Mouse (Mus musculus) c-Kit-positive CD71-positive TER-119-positive erythroid progenitor cells, embryonic 14.5 days (primary cell): ENCODE data around the gene Hist1h2be.
"Not testable (repeated sequence)": the region's sequence is repeated elsewhere in the genome, so short reads cannot be mapped to it uniquely, and the experiment has no call there.

ENCODE experiments used
- DNase-seq: peaks from one replicate; pipeline ENCODE4 v3.0.0-alpha.2; 2013; ENCODE audit warnings: low spot score

Hist1h2be gene

GRCm38 (mm10) chr13:23591886-23592285 is 29.0 kb downstream of the Hist1h2be start:
- not testable (repeated sequence) for DNase-seq

DNA sequence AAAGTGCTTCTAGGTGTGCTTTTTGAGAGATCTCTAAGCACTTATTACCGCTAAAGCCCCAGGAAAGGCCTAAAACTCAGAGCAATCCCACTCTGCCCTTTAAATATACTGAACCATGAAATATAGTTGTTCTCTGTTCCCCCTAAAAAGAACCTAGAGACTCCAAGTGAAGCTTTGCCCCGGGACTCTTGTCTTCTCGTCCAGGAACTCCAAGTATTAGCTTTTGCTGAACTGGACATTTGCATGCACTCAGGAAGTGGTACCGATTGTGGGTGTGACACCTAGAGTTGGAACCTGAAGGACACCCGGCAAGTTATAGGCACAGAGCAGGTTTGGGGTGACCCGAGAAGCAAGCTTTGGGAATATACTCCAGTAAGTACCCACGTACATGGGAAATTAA is 29.7 kb downstream of the Hist1h2be start:
- no peak for DNase-seq

DNA sequence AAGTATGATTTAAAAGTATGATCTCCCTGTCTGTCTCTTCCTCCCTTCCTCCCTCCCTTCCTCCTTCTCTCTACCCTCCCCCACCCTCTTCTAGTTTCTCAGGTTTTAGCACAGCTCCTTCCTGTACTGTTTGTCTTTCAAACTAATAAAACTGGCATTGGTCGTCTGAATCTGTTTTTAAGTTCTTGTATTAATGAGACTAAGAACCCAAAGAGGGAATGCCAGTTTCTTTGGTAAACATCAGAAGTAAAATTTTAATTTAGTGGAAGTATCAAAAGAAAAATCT is 34.0 kb downstream of the Hist1h2be start:
- DNase-seq = peak; percentile 38

DNA sequence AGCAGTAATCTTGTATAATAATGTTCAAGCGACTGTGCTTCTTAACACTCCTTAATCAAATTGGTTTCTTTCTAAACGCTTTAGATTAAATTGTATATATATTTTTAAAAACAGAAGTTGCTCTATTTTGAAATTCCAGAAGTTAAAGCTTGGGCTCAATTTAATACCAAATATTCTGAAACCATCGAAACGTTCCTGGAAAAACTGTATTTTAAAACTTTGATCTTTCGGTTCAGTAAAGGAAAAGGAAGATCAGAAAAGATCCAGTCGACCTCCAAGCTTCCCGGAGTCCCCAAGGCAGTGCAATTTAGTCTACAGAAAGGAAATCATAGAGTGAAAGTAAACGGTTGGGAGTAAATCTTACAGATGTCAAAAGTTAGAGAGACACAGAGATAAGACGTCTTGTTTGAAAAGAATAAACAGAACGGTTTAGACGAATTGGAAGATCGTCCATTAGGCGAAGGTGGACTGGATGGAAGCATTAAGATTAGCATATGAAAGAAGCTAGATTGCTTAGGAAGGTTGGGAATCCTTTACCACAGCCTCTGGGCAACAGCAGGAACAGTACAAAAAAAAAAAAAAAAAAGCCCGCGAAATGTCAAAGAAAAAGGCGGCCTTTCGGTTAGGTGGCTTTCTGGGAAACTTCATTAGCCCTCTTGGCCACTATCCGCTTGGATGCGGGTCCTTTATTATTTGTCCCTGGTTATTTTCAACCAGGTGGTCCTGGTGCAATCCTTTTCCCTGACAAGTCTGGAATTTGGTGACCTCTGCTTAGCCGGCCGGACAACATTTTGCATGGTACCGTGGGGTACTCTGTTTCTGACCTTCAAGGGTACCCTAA is 34.6 kb downstream of the Hist1h2be start:
- peak; percentile 63 for DNase-seq

DNA sequence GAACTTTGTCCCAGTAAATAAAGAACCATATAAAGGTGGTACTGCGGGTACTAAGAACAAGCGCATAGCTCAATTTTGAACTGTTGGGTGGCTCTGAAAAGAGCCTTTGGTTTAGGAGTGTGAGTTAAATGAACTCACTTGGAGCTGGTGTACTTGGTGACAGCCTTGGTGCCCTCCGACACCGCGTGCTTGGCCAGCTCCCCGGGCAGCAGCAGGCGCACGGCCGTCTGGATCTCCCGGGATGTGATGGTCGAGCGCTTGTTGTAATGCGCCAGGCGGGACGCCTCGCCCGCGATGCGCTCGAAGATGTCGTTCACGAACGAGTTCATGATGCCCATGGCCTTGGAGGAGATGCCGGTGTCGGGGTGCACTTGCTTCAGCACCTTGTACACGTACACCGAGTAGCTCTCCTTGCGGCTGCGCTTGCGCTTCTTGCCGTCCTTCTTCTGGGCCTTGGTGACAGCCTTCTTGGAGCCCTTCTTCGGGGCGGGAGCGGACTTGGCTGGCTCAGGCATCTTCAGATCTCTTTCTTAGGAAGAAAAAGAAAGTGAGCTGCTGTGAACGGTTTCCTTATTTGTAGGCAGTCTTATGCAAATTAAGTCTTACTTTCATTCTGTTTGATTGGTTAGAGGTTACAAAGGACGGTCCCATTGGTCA is 35.4 kb downstream of the Hist1h2be start:
- peak; percentile 97 for DNase-seq

- peak; percentile 87 for DNase-seq
Measured at GRCm38 (mm10) chr13:23585029-23585441, 35.9 kb downstream of the Hist1h2be start.

DNA sequence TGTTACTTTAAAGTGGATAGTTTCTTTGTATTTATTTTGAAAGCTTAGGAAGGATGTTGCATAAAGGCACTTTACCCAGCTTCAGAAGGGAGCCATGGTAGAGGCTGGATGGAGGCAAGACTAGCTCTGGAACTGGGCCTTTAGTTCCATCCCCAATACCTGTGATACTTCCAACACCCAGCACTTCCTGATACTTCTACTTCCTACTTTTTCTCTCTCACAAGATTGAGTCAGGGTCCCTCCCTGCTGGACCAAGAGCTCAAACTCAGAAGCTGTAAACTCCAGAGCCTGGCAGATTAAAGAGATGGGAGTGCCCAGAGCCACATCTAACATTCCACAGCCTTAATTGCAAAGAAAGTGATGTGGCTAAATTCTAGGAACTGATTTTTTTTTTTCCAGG is 36.6 kb downstream of the Hist1h2be start:
- DNase-seq = peak; percentile 56

GRCm38 (mm10) chr13:23583387-23584068 is 37.4 kb downstream of the Hist1h2be start:
- no peak for DNase-seq

DNA sequence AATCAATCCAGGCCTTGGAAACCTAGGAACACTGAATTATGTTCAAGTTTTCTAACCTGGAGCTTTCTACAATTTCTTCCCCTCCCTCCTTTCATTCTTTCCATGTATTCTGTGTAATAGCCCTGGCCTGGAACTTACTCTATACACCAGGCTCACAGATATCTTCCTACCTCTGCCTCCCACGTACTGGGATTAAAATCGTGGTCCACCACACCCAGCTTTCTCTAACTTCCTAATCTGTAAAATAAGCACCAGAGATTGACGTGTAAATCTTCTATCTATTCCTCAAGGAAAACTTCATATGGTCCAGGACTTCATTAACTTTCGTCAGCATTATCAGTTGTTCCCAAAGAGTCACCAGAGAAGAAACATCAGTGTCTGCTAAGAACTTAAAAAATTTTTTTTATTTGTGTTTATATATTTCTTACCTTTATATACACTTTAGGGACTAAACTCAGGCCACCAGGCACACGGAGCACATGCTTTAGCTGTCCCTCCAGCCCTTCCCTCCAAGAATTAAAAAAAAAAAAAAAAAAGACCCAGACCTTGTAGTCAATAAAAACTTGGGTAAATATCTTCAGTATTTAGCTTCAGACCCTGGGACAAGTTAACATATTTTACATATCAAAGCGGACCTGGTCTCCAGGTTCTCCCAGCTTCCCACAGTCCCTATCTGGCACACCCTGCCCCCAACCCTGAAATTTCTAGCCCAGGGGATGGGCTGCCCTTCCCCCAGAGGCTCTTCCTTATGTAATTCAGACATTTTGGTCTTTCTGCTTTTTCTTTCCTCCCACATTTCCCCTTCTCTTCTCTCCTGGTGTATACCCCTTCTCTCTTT is 38.5 kb downstream of the Hist1h2be start:
- peak; percentile 75 for DNase-seq

GRCm38 (mm10) chr13:23581408-23582218 is 39.3 kb downstream of the Hist1h2be start, which contains the start of gene Hist1h4d:
TSS of gene Hist1h4d (plus strand) at chr13:23581598.
- DNase-seq = peak; percentile 98

- DNase-seq = no peak
Measured at GRCm38 (mm10) chr13:23577835-23578234, 43.1 kb downstream of the Hist1h2be start.

DNA sequence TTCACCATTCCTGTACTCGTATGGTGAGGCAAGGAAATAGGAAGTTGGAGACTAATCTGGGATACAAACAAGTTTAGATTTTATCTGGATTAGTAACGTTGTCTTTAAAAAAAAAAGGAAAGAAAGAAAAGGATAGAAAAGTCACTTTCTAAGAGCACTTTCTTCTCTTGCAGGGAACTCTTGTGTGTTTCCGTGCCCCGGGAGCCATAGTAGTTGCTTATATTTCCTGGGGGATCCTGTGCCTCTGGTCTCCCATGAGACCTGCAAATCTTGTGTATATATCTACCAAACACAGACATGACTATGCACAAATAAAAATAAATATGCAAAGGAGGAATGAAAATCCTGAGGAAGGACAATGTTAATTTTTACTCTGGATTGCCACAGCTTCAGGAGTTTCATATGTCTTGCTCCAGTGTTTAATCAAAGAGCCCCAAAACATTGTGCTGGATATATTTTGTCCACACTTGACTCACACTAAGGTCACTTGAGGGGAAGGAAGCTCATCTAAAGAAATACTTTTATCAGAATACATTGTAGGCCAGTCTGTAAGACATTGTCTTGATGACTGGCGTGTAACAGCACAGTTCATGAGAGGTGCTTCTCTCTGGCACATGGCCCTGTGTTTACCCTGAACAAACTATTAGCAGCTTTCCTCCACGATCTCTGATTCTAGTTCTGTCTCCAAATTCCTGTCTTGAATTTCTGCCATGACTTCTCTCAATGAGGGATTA is 43.9 kb downstream of the Hist1h2be start:
- peak; percentile 46 for DNase-seq

DNA sequence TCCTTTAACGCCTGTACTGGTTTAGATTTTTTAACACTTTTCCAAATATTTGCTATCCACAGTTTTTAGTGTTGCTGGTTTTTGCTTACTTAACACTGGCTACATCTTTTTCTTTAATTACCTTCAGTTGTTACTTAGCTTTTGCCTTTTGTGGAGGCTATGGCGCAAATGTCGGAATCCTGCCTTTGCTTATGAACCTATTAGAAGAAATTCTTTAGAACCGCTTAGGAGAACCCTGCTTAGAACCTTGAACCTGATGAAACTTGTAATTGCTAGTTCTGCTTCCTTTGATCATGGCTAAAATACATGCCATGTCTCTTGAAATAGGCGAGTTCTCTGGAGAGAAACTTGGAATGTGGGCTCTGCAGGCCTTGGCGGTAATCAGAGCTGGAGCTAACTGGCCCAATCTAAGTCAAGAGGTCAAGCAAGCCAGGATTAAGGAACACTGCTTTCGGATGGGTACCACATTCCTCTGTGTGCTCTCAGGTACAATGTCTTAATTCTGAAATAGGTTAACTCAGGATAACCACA is 44.5 kb downstream of the Hist1h2be start:
- peak; percentile 68 for DNase-seq

DNA sequence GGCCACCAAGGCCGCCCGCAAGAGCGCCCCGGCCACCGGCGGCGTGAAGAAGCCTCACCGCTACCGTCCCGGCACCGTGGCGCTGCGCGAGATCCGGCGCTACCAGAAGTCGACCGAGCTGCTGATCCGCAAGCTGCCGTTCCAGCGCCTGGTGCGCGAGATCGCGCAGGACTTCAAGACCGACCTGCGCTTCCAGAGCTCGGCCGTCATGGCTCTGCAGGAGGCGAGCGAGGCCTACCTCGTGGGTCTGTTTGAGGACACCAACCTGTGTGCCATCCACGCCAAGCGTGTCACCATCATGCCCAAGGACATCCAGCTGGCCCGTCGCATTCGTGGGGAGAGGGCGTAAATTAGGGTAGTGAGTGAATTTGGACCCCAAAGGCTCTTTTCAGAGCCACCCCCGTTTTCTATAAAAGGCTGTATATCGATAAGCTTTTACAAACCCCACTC is 45.0 kb downstream of the Hist1h2be start:
- not testable (repeated sequence) for DNase-seq

- DNase-seq = peak; percentile 96
Measured at GRCm38 (mm10) chr13:23575271-23575851, 45.6 kb downstream of the Hist1h2be start, which contains the start of gene Hist1h3d. TSS of gene Hist1h3d (plus strand) at chr13:23575763.

GRCm38 (mm10) chr13:23574546-23575170 is 46.3 kb downstream of the Hist1h2be start:
- DNase-seq = peak; percentile 60

DNA sequence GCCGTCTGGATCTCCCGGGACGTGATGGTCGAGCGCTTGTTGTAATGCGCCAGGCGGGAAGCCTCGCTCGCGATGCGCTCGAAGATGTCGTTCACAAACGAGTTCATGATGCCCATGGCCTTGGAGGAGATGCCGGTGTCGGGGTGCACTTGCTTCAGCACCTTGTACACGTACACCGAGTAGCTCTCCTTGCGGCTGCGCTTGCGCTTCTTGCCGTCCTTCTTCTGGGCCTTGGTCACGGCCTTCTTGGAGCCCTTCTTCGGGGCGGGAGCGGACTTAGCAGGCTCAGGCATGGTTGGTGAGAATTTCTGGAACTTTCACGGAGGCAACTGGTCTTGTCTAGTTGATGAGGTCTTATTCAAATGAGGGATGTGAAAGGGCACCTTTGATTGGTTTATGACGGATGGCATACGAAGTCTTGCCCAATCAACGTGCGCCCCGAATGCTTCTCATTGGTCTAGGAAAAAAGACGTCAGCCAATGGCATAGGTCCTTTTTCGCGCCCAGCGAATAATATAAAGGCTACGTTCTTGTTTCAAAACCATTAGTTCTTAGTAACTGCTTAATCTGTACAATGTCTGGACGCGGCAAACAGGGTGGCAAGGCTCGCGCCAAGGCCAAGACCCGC is 46.9 kb downstream of the Hist1h2be start, which contains the start of the genes Hist1h2bf and Hist1h2ad:
Gene Hist1h2bf, minus strand, starts transcription at position 299 of the 627 bp plus-strand sequence.
Gene Hist1h2ad, plus strand, starts transcription at position 484 of the 627 bp plus-strand sequence.
- DNase-seq = peak; percentile 99
